Mouse (Mus musculus): ENCODE data around the gene Faf1. TPM values are rescaled to one million over a fixed set of nuclear protein-coding genes. Genes with fewer than 3 reads are reported as not detected.

Gene Faf1
- polyA plus RNA-seq, 1 experiment = 88.3 TPM

GRCm38 (mm10) chr4:109729281-109729680, 52.9 kb downstream of the Faf1 start:
- Histone ChIP-seq H3K9me3 (replicated peaks; ENCODE audit: control insufficient read depth, insufficient read depth, low read length, poor library complexity, severe bottlenecking) (no peaks in the 10 kb centered on the region), H3K9ac (ENCODE audit: low read depth, poor library complexity, severe bottlenecking) (no peak overlapping the region), H3K27me3 (ENCODE audit: control insufficient read depth, insufficient read depth, low read length, poor library complexity, severe bottlenecking) (no peaks in the 10 kb centered on the region), H3K27ac (ENCODE audit: insufficient read depth, low read length) (no peak overlapping the region), H3K36me3 (ENCODE audit: control insufficient read depth, insufficient read depth, low read length, poor library complexity, severe bottlenecking) (peaks cover 2% of the 10 kb centered on the region; the same call in 1 of the 2 replicates), H3K4me1 (ENCODE audit: control insufficient read depth, insufficient read depth, low read length) (no peaks in the 10 kb centered on the region), H3K4me3 (ENCODE audit: low read depth, low read length) (no peak overlapping the region)
- TF ChIP-seq CTCF (IDR thresholded peaks at IDR 0.05; ENCODE audit: low read depth, low read length) = no peak
- no peak for TF ChIP-seq EP300 (IDR thresholded peaks at IDR 0.05; ENCODE audit: insufficient read depth, low read depth, low read length)
- no peak for TF ChIP-seq POLR2A (IDR thresholded peaks at IDR 0.05; ENCODE audit: insufficient read depth, low read length)

- Histone ChIP-seq H3K36me3 (ENCODE audit: control insufficient read depth, insufficient read depth, low read length, poor library complexity, severe bottlenecking) (0 out of 2 replicates have a peak, but pooled peaks cover 2% of the 10 kb centered on the region), H3K4me3 (ENCODE audit: low read depth, low read length) (no peak overlapping the region), H3K4me1 (ENCODE audit: control insufficient read depth, insufficient read depth, low read length) (no peaks in the 10 kb centered on the region), H3K9ac (ENCODE audit: low read depth, poor library complexity, severe bottlenecking) (no peak overlapping the region), H3K9me3 (replicated peaks; ENCODE audit: control insufficient read depth, insufficient read depth, low read length, poor library complexity, severe bottlenecking) (no peaks in the 10 kb centered on the region), H3K27ac (ENCODE audit: insufficient read depth, low read length) (no peak overlapping the region), H3K27me3 (ENCODE audit: control insufficient read depth, insufficient read depth, low read length, poor library complexity, severe bottlenecking) (no peaks in the 10 kb centered on the region)
- TF ChIP-seq EP300 (IDR thresholded peaks at IDR 0.05; ENCODE audit: insufficient read depth, low read depth, low read length) = no peak
Observed at GRCm38 (mm10) chr4:109735754-109736153, 59.4 kb downstream of the Faf1 start.

GRCm38 (mm10) chr4:109743984-109744383, 67.6 kb downstream of the Faf1 start:
- no peaks in the 10 kb centered on the region for H3K27me3 ChIP-seq (ENCODE audit: control insufficient read depth, insufficient read depth, low read length, poor library complexity, severe bottlenecking)
- H3K4me3 ChIP-seq (ENCODE audit: low read depth, low read length) = no peak overlapping the region
- H3K9me3 ChIP-seq (replicated peaks; ENCODE audit: control insufficient read depth, insufficient read depth, low read length, poor library complexity, severe bottlenecking) = no peaks in the 10 kb centered on the region
- no peak overlapping the region for H3K27ac ChIP-seq (ENCODE audit: insufficient read depth, low read length)
- H3K4me1 ChIP-seq (ENCODE audit: control insufficient read depth, insufficient read depth, low read length) = no peaks in the 10 kb centered on the region
- no peak overlapping the region for H3K9ac ChIP-seq (ENCODE audit: low read depth, poor library complexity, severe bottlenecking)
- no peaks in the 10 kb centered on the region for H3K36me3 ChIP-seq (ENCODE audit: control insufficient read depth, insufficient read depth, low read length, poor library complexity, severe bottlenecking)
- TF ChIP-seq CTCF (IDR thresholded peaks at IDR 0.05; ENCODE audit: low read depth, low read length) (no peak), EP300 (IDR thresholded peaks at IDR 0.05; ENCODE audit: insufficient read depth, low read depth, low read length) (no peak), POLR2A (IDR thresholded peaks at IDR 0.05; ENCODE audit: insufficient read depth, low read length) (no peak)

GRCm38 (mm10) chr4:109759031-109759430, 82.6 kb downstream of the Faf1 start:
- H3K9me3 ChIP-seq (replicated peaks; ENCODE audit: control insufficient read depth, insufficient read depth, low read length, poor library complexity, severe bottlenecking) = no peaks in the 10 kb centered on the region

GRCm38 (mm10) chr4:109759901-109760300, 83.5 kb downstream of the Faf1 start:
- Histone ChIP-seq H3K4me3 (ENCODE audit: low read depth, low read length) (no peak overlapping the region), H3K9me3 (replicated peaks; ENCODE audit: control insufficient read depth, insufficient read depth, low read length, poor library complexity, severe bottlenecking) (no peaks in the 10 kb centered on the region), H3K9ac (ENCODE audit: low read depth, poor library complexity, severe bottlenecking) (no peak overlapping the region), H3K27me3 (ENCODE audit: control insufficient read depth, insufficient read depth, low read length, poor library complexity, severe bottlenecking) (no peaks in the 10 kb centered on the region), H3K4me1 (ENCODE audit: control insufficient read depth, insufficient read depth, low read length) (no peaks in the 10 kb centered on the region), H3K36me3 (ENCODE audit: control insufficient read depth, insufficient read depth, low read length, poor library complexity, severe bottlenecking) (peaks cover 2% of the 10 kb centered on the region), H3K27ac (ENCODE audit: insufficient read depth, low read length) (no peak overlapping the region)
- TF ChIP-seq EP300 (IDR thresholded peaks at IDR 0.05; ENCODE audit: insufficient read depth, low read depth, low read length) = no peak
- TF ChIP-seq POLR2A (IDR thresholded peaks at IDR 0.05; ENCODE audit: insufficient read depth, low read length) = no peak
- TF ChIP-seq CTCF (IDR thresholded peaks at IDR 0.05; ENCODE audit: low read depth, low read length) = no peak

More at GRCm38 (mm10) chr4:109759031-109759430, 82.6 kb downstream of the Faf1 start:
- no peak overlapping the region for H3K4me3 ChIP-seq (ENCODE audit: low read depth, low read length)
- H3K36me3 ChIP-seq (ENCODE audit: control insufficient read depth, insufficient read depth, low read length, poor library complexity, severe bottlenecking) = peaks cover 2% of the 10 kb centered on the region
- no peaks in the 10 kb centered on the region for H3K4me1 ChIP-seq (ENCODE audit: control insufficient read depth, insufficient read depth, low read length)
- H3K27ac ChIP-seq (ENCODE audit: insufficient read depth, low read length) = no peak overlapping the region
- TF ChIP-seq CTCF (IDR thresholded peaks at IDR 0.05; ENCODE audit: low read depth, low read length) = peak; percentile 11
- TF ChIP-seq POLR2A (IDR thresholded peaks at IDR 0.05; ENCODE audit: insufficient read depth, low read length) = no peak
- no peak for TF ChIP-seq EP300 (IDR thresholded peaks at IDR 0.05; ENCODE audit: insufficient read depth, low read depth, low read length)
- H3K9ac ChIP-seq (ENCODE audit: low read depth, poor library complexity, severe bottlenecking) = no peak overlapping the region
- H3K27me3 ChIP-seq (ENCODE audit: control insufficient read depth, insufficient read depth, low read length, poor library complexity, severe bottlenecking) = no peaks in the 10 kb centered on the region

- Histone ChIP-seq H3K4me3 (ENCODE audit: low read depth, low read length) (no peak overlapping the region), H3K27me3 (ENCODE audit: control insufficient read depth, insufficient read depth, low read length, poor library complexity, severe bottlenecking) (no peaks in the 10 kb centered on the region), H3K27ac (ENCODE audit: insufficient read depth, low read length) (no peak overlapping the region), H3K9ac (ENCODE audit: low read depth, poor library complexity, severe bottlenecking) (no peak overlapping the region), H3K36me3 (ENCODE audit: control insufficient read depth, insufficient read depth, low read length, poor library complexity, severe bottlenecking) (peaks cover 2% of the 10 kb centered on the region), H3K9me3 (replicated peaks; ENCODE audit: control insufficient read depth, insufficient read depth, low read length, poor library complexity, severe bottlenecking) (no peaks in the 10 kb centered on the region), H3K4me1 (ENCODE audit: control insufficient read depth, insufficient read depth, low read length) (no peaks in the 10 kb centered on the region)
- no peak for TF ChIP-seq POLR2A (IDR thresholded peaks at IDR 0.05; ENCODE audit: insufficient read depth, low read length)
- TF ChIP-seq EP300 (IDR thresholded peaks at IDR 0.05; ENCODE audit: insufficient read depth, low read depth, low read length) = no peak
- no peak for TF ChIP-seq CTCF (IDR thresholded peaks at IDR 0.05; ENCODE audit: low read depth, low read length)
Observed at GRCm38 (mm10) chr4:109760501-109760900, 84.1 kb downstream of the Faf1 start.

Measured in ES-Bruce4 (cell line).